Mouse (Mus musculus) megakaryocyte, adult 5-6 weeks (primary cell): Measurements from ENCODE around the gene Chrna10. TPM values are rescaled to one million over a fixed set of nuclear protein-coding genes. Genes with fewer than 3 reads are reported as not detected.

Source experiments
- ATAC-seq: 2 replicates; pipeline ENCODE4 v1.8.0; 2016; ENCODE audit warnings: mild to moderate bottlenecking, inconsistent platforms; ENCODE audit not compliant: poor library complexity, severe bottlenecking
- total RNA-seq, 2 experiments: library from RNA; stranded (forward) in 1 of 2; stranded (reverse) in 1 of 2; fragments of 153-499, 151-499 nt in 1 of 2; fragments of 221-1000, 200-1000 nt in 1 of 2; gene quantifications; 2 replicates each; pipeline versions ENCODE4 v1.2.3 to v1.2.4; 2015 to 2017

Chrna10 gene
- total RNA-seq (2015) = not detected in 2 replicates
- not detected in 2 replicates for total RNA-seq (2017)

DNA sequence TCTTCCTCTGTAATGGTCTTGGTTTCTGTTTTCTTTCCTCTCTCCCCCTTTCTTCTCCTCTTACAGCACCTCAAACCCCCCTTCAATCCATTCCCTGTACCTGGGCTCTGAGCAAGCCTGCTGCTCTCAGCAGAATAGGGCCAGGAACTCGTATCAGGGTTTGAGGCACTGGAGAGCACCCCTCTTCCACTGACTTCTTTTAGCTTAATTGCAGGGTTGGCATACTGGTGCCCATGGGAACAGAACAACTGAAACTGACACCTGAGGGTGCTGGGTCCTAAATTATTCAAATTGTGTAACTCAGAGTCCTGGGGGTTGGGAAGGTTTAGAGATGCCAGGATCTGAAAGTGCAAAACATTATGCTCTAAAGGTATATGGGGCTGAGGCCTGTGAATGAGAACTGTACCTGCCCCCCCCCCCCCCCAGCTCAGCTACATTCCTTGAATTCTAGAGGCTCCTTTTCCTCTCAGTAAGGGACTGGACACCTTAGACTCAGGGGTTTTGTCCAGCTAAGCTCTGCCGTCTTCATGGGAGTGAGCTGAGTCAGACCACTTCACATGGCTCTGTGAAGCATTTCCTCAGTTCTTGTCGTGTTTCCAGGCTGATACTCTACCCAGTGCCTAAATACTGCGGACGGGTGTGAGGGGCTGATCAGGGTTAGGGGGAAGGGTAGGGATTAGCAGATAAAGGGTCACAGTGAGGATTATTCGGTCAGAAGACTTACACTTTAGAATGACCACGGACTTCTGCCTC is at the start of gene Chrna10:
TSS of gene Chrna10 (minus strand) at position 250 of the 753 bp plus-strand sequence.
- ATAC-seq = no peak

DNA sequence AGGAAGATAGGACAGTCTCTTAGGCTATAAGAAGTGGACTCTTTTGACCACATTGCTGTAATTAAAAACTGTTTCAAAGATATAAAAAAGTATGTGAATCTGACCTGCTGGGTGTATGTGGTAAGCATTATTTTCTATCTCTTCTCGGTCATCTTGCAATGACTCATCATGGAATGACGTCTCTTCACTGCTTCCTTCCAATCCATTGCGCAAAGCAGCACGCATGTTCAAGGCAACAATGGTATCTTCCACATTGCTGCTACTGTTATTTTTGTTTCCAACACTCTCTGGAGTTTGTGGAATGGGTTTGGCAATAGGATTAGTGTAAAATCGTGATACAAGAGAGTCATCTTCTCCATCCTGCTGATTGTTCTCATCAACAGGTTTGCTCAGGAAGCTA is 37.1 kb upstream of the Chrna10 start:
- no peak for ATAC-seq

DNA sequence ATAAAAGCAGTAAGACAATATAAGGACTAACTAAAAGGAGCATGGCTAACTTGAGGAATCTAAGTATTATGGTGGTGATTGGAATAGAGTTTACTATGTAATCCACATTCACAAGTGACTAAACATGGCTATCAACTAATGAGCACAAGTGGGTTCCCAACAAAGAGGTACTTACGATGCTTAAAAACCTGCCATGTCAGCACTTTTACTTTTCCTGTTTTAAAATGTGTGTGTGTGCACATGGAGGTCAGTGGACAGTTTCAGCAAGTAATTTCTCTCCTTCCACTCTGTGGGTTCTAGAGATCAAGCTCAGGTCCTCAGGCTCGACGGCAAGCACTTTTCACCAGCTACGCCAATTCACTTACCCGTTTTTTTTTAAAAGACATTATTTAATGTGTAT is 21.3 kb upstream of the Chrna10 start:
- ATAC-seq = no peak

DNA sequence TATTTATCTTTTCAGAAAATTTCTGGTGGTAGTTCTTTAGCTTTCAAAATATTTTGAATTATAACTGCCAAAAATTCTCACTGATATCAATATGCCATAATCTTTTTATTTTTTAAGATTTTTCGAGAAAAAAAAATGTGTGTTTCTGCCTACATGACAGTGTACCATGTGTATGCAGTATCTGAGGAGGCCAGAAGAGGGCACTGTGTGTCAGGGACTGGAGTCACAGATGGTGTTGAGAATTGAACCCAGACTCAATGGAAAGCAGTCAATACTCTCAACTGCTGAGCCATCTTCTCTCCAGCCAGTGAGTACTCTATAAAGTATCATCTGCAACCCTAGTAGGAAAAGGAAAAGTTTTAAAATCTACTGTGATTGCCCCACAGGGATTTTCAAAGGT is 20.8 kb upstream of the Chrna10 start:
- peak; percentile 62; the same call in 1 of the 2 replicates for ATAC-seq

DNA sequence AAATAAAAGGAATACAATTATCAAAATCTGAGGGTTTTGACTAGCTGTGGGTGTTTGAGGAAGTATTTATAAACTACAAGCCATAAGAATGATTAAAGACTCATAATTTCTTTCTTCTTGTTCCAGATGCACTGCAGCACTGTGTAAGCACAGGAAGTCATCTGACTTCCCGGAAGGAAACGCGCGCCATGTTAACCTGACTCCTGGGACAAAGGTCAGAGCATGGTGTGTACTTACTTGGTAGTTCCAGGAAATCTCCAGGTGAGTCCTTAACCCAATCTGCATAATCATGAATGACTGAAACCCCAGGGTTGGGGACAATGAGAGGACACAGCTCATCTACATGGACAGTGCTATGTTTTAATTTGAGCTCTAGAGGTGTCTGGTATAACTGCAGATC is 15.8 kb upstream of the Chrna10 start:
- ATAC-seq = no peak

DNA sequence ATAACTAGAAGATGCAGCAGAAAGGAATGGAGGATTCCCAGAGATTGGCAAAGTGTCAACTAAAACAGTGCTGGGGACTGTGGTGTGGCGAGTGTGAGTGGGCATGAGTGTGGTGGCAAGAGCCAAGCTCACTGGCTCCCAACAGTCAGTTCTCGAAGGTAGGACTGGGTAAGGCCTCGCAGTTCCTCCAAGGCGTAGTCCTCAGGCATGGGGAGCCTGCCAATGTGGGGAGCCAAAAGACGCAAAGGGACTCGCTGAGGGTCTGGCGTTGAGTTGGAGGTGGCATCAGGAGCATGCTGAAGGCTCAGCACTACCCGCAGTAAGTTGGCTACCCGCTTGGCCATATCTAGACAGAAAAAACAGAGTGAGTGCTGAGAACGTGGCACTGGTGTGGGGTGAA is 3.7 kb upstream of the Chrna10 start:
- ATAC-seq = no peak

DNA sequence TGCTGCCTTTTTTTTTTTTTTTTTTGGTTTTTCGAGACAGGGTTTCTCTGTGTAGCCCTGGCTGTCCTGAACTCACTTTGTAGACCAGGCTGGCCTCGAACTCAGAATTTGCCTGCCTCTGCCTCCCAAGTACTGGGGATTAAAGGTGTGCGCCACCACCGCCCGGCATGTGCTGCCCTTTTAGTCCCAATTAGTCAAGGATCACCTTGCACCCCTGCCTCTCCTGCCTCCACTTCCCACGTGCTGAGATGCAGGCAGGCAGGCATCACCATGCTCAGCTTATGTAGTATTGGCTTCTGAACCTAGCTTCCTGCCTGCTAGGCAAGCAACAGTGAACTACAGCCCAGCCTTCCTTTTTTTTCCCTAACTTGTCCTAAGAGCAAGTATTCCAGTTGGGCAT is 754 bp upstream of the Chrna10 start:
- ATAC-seq = no peak

DNA sequence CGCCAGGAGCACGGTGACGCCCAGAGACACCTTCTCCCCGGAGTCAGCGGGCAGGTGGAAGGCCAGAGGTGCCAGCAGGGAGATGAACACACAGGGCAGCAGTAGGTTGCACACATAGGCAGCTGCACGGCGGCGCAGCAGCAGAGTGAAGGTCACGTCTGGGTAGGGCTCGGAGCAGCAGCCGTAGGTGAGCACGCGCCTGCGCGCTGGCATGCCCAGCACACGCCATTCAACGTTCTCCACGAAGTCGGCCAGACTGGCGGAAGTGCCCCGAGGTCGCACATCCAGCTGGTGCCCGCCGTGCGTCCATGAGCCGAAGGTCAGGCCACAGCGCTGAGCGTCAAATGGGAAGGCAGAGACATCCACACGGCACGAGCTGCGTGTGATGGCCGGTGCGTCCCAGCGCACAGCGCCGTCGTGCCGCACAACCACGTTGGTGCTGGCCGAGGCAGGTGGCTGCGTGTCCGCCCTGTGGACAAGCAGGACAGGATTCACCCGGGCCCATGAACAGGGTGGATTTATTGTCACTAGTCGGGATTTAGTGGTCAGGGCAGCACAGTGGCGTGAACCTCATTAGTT is 3.4 kb downstream of the Chrna10 start:
- no peak for ATAC-seq

DNA sequence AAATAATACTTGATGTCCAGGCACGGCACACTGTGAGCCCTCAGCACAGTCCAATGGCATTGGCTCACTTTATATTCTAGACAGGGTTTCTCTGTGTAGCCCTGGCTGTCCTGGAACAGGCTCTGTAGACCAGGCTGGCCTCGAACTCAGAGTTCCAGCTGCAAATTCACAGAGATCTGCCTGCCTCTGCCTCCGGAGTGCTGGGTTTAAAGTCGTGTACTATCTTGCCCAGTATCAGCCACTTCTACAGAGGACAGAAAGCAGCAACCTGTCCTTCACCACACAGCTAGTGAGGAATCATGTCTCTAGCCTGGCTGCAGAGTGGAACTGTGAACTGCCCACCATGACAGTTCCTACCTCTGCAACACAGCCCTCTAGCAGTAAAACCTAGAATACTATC is 6.9 kb downstream of the Chrna10 start:
- no peak for ATAC-seq

DNA sequence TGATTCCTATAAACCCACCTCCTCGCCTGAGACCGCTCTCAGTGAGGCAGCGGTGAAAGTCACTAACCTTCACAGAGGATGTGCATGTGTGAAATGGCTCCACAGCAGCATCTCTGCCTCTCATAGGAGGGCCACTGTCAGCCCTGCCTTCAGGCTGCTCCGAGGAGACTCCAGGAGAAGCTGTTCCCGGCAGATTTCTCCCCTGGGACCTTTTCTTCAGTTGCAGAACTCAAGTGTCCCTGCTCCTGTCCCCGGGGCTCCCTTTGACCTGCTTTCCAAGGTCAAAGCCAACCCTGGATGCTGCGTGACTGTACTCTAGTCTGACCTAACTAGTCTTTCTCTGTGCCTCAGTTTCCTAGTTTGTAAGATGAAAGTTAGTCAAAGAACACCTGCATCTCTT is 7.5 kb downstream of the Chrna10 start, which contains the start of gene Art5:
TSS of gene Art5 (minus strand) at position 319 of the 400 bp plus-strand sequence.
- no peak for ATAC-seq

DNA sequence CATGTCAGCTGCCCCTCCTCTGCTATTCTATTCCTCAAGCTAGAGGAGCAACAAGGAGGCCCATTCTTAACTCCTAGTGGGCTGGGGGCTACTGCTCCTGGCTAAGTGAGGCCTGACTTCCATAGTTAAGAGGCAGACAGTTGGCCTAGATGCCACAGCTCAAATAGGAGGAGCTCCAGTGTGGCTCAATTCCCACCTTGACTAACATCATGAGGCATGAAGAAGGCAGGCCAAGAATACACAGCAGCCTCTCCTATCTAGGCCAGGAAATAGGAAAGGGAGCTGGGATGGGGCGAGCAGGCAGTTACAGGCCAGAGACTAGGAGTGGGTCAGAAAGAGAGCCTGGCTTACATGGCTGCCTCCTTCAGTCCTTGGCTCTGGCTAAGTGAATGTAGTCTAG is 8.4 kb downstream of the Chrna10 start:
- ATAC-seq = no peak

DNA sequence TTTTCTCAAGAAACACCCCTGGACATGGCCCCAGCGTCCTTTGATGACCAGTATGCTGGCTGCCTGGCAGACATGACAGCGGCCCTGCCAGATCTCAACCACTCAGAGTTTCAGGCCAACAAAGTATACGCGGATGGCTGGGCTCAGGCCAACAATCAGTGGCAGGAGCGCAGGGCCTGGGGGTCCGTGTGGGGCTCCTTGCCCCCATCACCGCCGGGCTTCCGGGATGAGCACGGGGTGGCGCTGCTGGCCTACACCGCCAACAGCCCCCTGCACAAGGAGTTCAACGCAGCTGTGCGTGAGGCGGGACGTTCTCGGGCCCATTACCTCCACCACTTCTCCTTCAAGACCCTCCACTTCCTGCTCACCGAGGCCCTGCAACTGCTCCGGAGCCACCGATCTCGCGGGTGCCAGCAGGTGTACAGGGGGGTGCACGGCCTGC is 9.9 kb downstream of the Chrna10 start:
- 0 out of 2 replicates have a peak, but pooled peaks have one; percentile 18 for ATAC-seq

DNA sequence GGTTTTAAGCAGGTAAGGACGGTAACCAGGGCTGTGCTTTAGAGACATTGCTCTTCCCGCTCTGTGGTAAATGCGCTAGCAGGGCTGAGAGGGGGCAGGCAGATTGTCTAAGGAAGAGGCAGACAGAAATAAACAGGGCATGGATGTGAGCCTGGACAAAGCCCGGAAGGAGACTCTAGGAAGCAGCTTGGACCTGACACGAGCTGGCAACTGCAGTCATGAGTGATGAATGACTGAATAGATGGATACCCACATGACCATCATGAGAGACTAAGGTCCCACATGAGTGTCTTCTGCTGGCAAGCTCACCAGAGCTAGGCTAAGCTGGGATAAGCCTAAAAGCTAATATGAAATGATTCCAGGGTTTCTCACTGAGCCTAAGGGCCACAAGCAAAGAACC is 12.5 kb downstream of the Chrna10 start:
- no peak for ATAC-seq

DNA sequence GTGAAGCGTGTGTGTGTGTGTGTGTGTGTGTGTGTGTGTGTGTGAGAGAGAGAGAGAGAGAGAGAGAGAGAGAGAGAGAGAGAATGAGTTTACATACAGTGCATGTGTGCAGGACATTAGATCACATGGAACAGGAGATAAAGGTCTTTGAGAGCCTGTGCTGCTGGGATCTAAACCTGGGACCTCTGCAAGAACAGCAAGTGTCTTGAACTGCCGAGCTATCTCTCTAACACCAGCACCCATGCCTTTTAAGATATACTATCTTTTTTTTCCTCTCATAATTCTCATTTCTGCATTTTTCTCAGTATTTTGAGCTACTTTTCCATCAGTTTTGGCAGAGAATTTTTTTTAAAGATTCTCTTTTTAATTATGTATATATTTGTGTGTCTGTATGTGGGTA is 13.1 kb downstream of the Chrna10 start:
- no peak for ATAC-seq

DNA sequence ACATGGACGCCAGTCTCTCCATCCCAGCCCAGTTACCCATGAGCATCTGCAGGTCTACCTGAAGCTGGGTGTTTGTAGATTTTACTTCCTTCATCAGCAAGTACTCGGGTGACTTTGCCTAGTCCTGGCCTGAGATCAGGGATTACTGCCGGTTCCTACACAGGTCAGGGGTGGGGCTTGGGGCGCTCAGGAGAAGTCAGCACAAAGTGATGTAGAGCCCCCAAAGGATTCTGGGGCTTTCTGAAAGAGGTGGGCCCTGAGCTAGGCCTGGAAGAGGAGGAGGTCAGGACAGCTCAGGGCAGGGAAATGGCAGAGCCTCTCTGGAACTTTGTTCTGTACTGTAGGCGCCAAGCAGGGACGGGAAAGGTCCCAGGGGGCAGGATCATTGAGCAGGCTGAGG is 13.9 kb downstream of the Chrna10 start:
- ATAC-seq = no peak

DNA sequence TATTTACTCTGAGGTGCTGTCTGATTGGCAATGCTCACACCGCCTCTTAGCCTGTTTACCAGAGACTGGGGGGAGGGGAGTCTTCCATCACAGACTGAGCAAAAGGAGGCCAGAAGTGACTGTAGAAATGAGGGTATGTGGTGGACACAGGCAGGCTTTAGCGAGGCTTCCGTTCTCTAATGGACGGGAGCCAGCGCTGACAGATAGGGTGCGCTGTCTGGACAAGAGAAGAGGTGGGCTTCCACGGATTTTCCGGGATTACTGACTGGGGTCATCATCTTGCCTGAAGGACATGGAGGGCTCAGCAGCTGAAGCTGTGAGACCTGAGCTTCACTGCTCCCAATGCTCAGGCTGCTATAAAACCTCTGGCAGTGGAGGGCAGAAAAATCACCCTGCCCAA is 14.4 kb downstream of the Chrna10 start:
- no peak for ATAC-seq

DNA sequence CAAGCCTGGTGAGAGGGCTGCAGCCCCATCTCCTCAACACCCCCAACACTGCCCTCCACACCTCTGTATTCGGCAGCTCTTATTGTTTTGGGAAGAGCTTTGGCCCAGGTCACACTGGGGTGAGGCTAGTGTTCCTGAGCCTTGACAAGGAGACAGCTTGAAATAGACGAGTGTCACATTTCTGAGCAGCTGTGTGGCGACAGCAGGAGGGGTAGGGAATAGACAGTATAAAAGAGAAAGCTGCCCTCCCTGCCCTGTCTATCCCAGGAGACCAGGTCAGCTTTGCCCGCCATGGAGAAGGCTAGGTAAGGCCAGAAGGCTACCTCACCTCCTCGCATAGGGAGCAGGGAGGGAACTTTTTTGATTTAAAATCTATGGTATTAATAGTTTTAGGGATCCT is 15.1 kb downstream of the Chrna10 start, which contains the start of gene Art1:
TSS of gene Art1 (plus strand) at position 257 of the 400 bp plus-strand sequence.
- ATAC-seq = no peak

DNA sequence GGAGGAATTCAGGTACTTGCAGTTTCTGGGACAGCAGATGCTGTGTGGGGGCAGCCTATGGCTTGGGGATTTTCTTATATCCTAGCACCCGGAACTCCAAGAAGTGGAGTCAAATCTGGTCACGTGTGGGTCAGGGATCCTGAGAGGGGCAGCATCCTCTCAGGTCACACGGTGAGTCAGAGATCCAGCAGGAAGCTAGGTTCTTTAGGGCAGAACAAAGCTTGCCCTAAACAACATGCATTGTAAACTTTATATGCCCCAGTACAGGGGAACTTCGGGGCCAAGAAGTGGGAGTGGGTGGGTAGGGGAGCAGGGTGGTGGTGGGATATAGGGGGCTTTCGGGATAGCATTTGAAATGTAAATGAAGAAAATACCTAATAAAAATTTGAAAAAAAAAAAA is 15.8 kb downstream of the Chrna10 start:
- no peak for ATAC-seq

DNA sequence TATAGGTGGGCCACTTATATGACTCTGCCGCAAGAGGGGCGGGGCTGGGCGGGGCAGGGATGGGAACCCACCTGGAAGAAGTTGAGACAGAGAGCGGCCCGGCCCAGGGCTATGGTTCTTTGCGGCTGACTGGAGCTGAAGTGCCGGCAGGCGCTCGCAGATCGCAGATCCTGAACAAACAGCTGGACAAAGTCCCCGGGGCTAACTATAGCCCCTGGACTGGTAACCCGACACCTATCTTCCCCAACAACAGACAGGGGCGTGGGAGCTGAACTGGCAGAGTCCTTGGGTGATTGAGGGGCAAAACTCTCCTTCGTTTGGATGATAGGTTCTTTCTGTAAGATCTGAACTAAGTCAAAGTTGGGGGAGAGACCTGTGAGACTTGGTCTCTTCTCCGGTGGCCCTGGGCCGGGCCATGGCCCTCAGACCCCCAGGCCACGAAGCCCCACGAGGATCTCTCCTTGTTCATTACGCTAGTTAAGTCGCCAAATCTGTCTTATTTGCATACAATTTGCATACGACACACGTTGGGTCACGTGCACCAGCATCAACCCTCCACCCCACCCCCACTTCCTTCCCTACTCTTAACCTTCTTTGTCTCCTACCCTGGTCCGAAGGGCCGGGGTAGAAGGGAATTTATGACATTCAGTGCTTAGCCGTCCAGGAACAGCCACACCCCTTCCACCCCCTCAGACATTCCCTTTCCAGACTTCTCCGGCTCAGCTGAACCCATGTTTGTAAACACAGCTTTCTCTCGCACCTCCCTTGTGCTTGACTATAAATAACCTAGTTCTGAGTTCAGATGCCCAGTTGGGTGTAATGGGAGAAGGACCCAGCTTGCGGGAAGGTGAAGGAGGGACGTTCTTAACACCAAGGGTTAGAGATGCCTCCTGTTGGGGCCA is 16.6 kb downstream of the Chrna10 start:
- ATAC-seq = peak; percentile 83

DNA sequence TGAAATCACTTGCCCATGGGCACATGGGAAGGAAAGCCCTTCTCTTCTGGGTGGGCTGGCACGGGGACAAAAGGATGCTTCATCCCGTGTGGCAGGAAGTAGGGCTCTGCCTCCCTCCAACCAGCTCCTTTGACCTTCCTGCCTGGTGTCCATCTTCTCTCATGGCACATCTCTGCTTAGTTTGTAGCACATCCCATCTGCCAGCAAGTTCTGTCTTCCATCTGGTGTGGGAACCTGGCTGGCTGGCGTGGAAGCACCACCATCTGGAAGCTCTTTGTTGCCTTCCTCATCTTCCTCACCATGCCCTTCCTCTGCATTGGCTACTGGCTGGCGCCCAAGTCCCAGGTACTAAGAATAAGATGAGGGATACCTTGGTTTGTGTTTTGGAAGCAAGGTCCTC is 29.3 kb downstream of the Chrna10 start:
- no peak for ATAC-seq

DNA sequence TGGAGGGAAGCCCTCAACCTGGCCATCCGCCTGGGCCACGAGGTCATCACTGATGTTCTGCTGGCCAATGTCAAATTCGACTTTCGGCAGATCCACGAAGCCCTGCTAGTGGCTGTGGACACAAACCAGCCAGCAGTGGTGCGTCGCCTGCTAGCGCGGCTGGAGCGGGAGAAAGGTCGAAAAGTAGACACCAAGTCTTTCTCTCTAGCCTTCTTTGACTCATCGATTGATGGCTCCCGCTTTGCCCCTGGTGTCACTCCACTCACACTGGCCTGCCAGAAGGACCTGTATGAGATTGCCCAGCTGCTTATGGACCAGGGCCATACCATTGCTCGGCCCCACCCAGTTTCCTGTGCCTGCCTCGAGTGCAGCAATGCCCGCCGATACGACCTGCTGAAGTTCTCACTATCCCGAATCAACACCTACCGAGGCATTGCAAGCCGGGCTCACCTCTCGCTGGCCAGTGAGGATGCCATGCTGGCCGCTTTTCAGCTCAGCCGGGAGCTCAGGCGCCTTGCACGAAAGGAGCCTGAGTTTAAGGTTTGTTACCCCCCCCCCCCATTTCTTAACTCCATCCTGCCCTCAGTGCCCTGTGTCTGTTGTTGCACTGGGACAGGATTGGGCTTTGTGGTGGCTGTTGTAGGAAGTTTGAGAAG is 32.5 kb downstream of the Chrna10 start:
- no peak for ATAC-seq
